Mouse (Mus musculus) testis, adult 2 months (tissue): ENCODE results near the gene D630045J12Rik.

Source experiments
- CTCF ChIP-seq: fragments of 200-500 bp; IDR thresholded peaks from 2 replicates; pipeline ENCODE4 v1.5.1; 2012; ENCODE audit warnings: low read depth, mild to moderate bottlenecking, inconsistent platforms, low read length, moderate library complexity; ENCODE audit not compliant: control insufficient read depth, insufficient read depth, insufficient replicate concordance
- POLR2A ChIP-seq: fragments of 200-500 bp; IDR thresholded peaks from 2 replicates; pipeline ENCODE4 v1.6.1; 2012; ENCODE audit warnings: low read depth, mild to moderate bottlenecking, inconsistent platforms, low read length, moderate library complexity; ENCODE audit not compliant: control insufficient read depth

DNA sequence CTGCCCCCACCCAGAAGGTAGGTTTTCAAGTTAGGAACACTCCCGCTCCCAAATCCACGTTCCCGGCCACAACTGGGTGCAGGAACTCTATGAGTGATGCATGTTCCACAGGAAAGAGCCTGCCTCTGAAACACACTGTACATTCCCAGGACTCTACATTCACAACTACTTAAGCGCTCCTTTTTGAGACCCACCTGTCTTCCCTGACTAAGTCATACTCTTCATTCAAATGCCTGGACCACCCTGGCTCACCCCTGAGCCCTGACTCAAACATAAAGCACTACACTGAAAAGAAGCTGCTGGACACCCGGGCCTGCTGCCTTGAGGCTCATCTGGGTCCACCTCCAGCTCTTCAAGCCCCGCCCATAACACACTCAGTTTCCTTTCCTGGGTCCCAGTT, 48.4 kb downstream of the D630045J12Rik start:
- TF ChIP-seq CTCF (no peak), POLR2A (no peak)
